Mouse (Mus musculus) regulatory T cell (primary cell): ENCODE measurements at regions not wholly inside any gene's neighbourhood (a gene's known extent, or its start where the extent isn't known, plus 50 kb on each side); places are given as distances from the start of the nearest gene placed in this dataset.

Source experiments
- in situ Hi-C: fragments of 300-600 bp; cut with MboI, MseI; formaldehyde crosslinking; loops from one replicate; pipeline ENCODE4 v1.15.1; 2025; ENCODE audit warnings: high pct_unique_total_duplicates

GRCm38 (mm10) chr9:72217296-72218028, 57.2 kb upstream of the Zfp280d start:
- in situ Hi-C loops = no loop called here

- in situ Hi-C loops = no loop called here
Observed at GRCm38 (mm10) chr9:72218736-72219135, 55.9 kb upstream of the Zfp280d start.

GRCm38 (mm10) chr9:72219892-72220291, 54.8 kb upstream of the Zfp280d start:
- in situ Hi-C loops = no loop called here

- in situ Hi-C loops = no loop called here
Observed at GRCm38 (mm10) chr9:72221333-72221732, 53.3 kb upstream of the Zfp280d start.
